Mouse (Mus musculus) forebrain, embryonic 15.5 days (tissue): ENCODE measurements around the gene Mroh7. TPM values are rescaled to one million over a fixed set of nuclear protein-coding genes. Genes with fewer than 3 reads are reported as not detected.

Experiments used
- polyA plus RNA-seq: library from polyadenylated mRNA; unstranded; fragments of >200 nt; fragmentation: Nextera tagmentation; extraction: Ambion mirVana; gene quantifications from 2 replicates; pipeline ENCODE4 v1.2.1, GENCODE M21; 2015

Mroh7 gene
- polyA plus RNA-seq, 1 experiment from 2014 or later, result 0.87 TPM

Other genes with a start within 250 kb of the Mroh7 start
- gene Bsnd, start 238.6 kb downstream of the Mroh7 start, polyA plus RNA-seq, result not detected in 2 replicates
- 4.0 and 4.5 TPM in 2 replicates for gene Dhcr24, start 169.9 kb downstream of the Mroh7 start, polyA plus RNA-seq
- gene Lexm, start 113.7 kb downstream of the Mroh7 start, polyA plus RNA-seq, result not detected in 2 replicates
- gene Ttc22, start 108.5 kb downstream of the Mroh7 start, polyA plus RNA-seq, result 0.34 and 0.62 TPM in 2 replicates
- gene Pars2, start 79.9 kb downstream of the Mroh7 start, polyA plus RNA-seq, result 12.6 and 14.2 TPM in 2 replicates
- gene Ttc4, start 52.0 kb downstream of the Mroh7 start, polyA plus RNA-seq, result 121 and 124 TPM in 2 replicates
- not detected in 2 replicates for gene Fam151a, start 3.0 kb upstream of the Mroh7 start, polyA plus RNA-seq
- 0.92 and 1.3 TPM in 2 replicates for gene Acot11, start 74.1 kb upstream of the Mroh7 start, polyA plus RNA-seq
- 198 and 201 TPM in 2 replicates for gene Ssbp3, start 179.8 kb upstream of the Mroh7 start, polyA plus RNA-seq